Mouse (Mus musculus) kidney, postnatal 0 days (tissue): Measurements from ENCODE around the gene Msx2. TPM values are rescaled to one million over a fixed set of nuclear protein-coding genes. Genes with fewer than 3 reads are reported as not detected.
A peak's percentile ranks its signal among the peaks of the same experiment; 100 is the strongest.

Experiments used
- ATAC-seq: fragments of 200-750 bp; cut with Nextera tagmentation; replicated peaks from 2 replicates; pipeline ENCODE4 v1.8.0; 2017; ENCODE audit warnings: low read depth, moderate number of reproducible peaks, moderate TSS enrichment, moderate library complexity; ENCODE audit not compliant: low FRiP score
- DNase-seq: peaks from one replicate; pipeline ENCODE4 v3.0.0-alpha.2; 2016; ENCODE audit warnings: low spot score
- H3K27ac ChIP-seq: fragments of 300-500 bp; sonication (generic); 2 replicates; pipeline ENCODE4 v1.5.1; 2014; ENCODE audit warnings: mild to moderate bottlenecking
- H3K27me3 ChIP-seq: fragments of 300-500 bp; sonication (generic); 2 replicates; pipeline ENCODE4 v1.6.1; 2014; ENCODE audit warnings: low read length, mixed read lengths; ENCODE audit not compliant: insufficient read depth
- H3K36me3 ChIP-seq: fragments of 300-500 bp; sonication (generic); 2 replicates; pipeline ENCODE4 v1.6.1; 2014; ENCODE audit warnings: low read length, mixed read lengths; ENCODE audit not compliant: insufficient read depth
- H3K4me1 ChIP-seq: fragments of 300-500 bp; sonication (generic); replicated peaks from 2 replicates; pipeline ENCODE4 v1.6.1; 2014; ENCODE audit warnings: antibody characterized with exemption, low read length, mixed read lengths; ENCODE audit not compliant: insufficient read depth
- H3K4me2 ChIP-seq: fragments of 300-500 bp; sonication (generic); 2 replicates; pipeline ENCODE4 v1.6.1; 2014; ENCODE audit warnings: mild to moderate bottlenecking, low read length, moderate library complexity, mixed read lengths
- H3K4me3 ChIP-seq: fragments of 300-500 bp; sonication (generic); replicated peaks from 2 replicates; pipeline ENCODE4 v1.5.1; 2014; ENCODE audit warnings: low read depth, low read length
- H3K9ac ChIP-seq: fragments of 300-500 bp; sonication (generic); 2 replicates; pipeline ENCODE4 v1.6.1; 2014; ENCODE audit warnings: low read depth, low read length
- H3K9me3 ChIP-seq: fragments of 300-500 bp; sonication (generic); replicated peaks from 2 replicates; pipeline ENCODE4 v1.6.1; 2016; ENCODE audit warnings: low read length, inconsistent platforms, mixed read lengths
- CTCF ChIP-seq: IDR thresholded peaks from 2 replicates; pipeline ENCODE4 v1.5.1; 2016; ENCODE audit warnings: antibody characterized with exemption, low read depth, mild to moderate bottlenecking, moderate library complexity
- WGBS: fragments of 180-500 bp; shearing (Covaris S2); extraction: QIAGEN DNeasy Blood & Tissue Kit; methylation state at CpG from one replicate; pipeline ENCODE4 v1.1.7; 2014; 5-methylcytosine and 5-hydroxymethylcytosine counted together
- polyA plus RNA-seq: library from polyadenylated mRNA; unstranded; fragments of >200 nt; fragmentation: Nextera tagmentation; extraction: Ambion mirVana; gene quantifications from 2 replicates; pipeline ENCODE4 v1.2.1, GENCODE M21; 2015

Gene Msx2
- polyA plus RNA-seq, 1 experiment from 2014 or later = 1.4 TPM

DNA sequence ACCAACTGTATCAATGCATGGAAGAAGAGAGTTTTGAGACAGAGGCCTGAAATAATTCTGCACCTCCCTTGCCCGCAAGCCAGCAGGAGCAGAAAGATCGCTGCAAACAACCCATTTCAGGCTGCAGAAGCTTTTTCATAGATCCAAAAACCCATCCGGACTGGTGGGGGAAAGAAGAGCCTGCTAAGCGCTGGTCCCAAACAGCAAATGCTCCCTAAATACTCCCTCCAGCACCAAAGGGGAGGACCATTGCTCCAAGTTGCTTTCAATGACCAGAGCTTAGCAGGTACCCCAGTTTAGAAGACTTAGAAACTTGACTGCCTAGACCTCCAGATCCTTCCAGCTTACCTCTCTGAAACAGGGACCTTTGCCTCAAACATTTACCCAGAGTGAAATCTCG, 1.1 kb upstream of the Msx2 start:
- H3K9ac ChIP-seq = no peak overlapping the region
- ATAC-seq (no peak), DNase-seq (no peak)
- no peak overlapping the region for H3K27ac ChIP-seq
- H3K4me2 ChIP-seq = no peak overlapping the region
- peaks cover 75% of the 10 kb centered on the region for H3K27me3 ChIP-seq
- H3K4me1 ChIP-seq = peaks cover 14% of the 10 kb centered on the region
- no peaks in the 10 kb centered on the region for H3K9me3 ChIP-seq
- H3K36me3 ChIP-seq = no peaks in the 10 kb centered on the region
- WGBS = 19% methylated on average over 5 of the region's 5 CpGs
- no peak overlapping the region for H3K4me3 ChIP-seq
- TF ChIP-seq CTCF = no peak

DNA sequence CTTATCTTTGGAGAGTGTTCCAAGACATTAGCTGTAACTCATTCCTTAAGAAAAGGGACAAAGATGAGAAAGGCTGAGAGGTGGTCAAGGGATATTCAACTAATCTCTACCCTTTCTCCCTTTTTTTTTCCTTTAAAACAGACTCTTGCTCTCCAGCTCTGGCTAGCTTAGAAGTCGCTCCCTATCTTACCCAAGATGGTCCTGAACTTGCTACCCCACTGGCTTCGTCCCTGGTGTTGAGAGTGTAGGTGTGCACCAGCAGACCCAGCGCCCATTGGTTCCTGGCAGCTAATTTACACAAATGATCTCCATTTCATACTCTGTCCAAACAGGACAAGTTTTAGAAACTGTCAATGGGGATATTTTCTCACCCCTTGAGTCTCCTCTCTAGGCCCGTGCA, 417 bp upstream of the Msx2 start:
- Histone ChIP-seq H3K27ac (no peak overlapping the region), H3K4me2 (no peak overlapping the region), H3K9ac (no peak overlapping the region), H3K4me1 (peaks cover 14% of the 10 kb centered on the region), H3K4me3 (no peak overlapping the region), H3K27me3 (peaks cover 76% of the 10 kb centered on the region), H3K9me3 (no peaks in the 10 kb centered on the region), H3K36me3 (no peaks in the 10 kb centered on the region)
- 25% methylated on average over 4 of the region's 4 CpGs for WGBS
- no peak for ATAC-seq
- DNase-seq = no peak
- TF ChIP-seq CTCF = no peak

DNA sequence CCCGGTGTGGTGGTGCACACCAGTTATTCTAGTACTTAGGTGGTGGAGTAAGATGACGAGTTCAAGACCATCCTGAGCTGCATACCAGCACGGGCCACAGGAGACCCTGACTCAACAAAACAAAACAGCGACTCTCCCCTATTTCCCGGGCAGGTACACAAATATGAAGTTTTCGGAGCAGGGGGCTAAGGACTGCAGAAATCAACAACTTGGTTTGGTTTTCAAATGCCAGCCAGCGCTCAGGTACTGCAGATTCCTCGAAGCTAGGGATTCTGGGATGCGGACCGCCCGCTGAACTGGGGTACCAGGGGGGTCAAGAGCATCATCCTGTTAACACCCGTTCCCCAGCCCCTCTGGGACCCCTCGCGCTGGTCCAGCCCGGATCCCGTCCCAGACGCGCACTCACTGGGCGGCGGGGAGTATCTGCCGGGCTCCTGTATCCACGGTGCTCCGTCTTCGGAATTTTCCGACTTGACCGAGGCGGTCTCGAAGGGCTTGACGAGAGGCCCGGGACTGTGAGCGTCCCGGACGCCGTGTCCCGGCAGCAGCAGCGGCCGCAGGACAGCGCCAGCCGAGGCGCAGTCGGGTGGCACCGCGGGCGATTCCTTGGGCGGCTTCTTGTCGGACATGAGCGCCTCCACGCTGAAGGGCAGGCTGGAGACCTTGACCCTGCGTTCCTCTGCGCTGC, 804 bp downstream of the Msx2 start:
- no peak for TF ChIP-seq CTCF
- ATAC-seq (peak; percentile 52; the same call in 1 of the 2 replicates), DNase-seq (no peak)
- Histone ChIP-seq H3K4me3 (peak overlapping the region; percentile 43), H3K4me2 (peak overlapping the region; percentile 67), H3K36me3 (no peaks in the 10 kb centered on the region), H3K27ac (no peak overlapping the region), H3K9me3 (no peaks in the 10 kb centered on the region), H3K9ac (no peak overlapping the region), H3K27me3 (peaks cover 82% of the 10 kb centered on the region), H3K4me1 (peaks cover 14% of the 10 kb centered on the region)
- WGBS = under 1% methylated on average over 50 of the region's 50 CpGs

DNA sequence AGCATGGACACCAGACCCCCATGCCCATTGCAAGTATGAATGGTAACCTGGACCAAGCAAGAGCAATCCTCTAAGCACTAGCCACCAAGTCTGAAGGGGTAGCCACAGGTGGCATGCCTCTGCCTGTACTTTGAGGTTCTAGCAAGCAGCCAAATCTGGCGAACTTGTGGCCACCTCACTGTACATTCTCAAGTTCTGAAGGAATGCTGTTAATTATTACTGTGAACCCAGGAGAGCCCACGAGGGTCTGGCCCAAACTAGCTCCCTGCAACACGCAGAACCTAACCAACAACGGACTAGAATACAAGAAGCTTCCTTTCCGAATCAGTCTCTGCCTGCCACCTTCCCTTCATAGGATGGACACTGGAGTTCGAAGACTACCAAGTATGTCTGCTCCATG, 1.5 kb downstream of the Msx2 start:
- WGBS = 10% methylated on average over 6 of the region's 6 CpGs
- no peaks in the 10 kb centered on the region for H3K9me3 ChIP-seq
- no peak overlapping the region for H3K4me3 ChIP-seq
- peaks cover 14% of the 10 kb centered on the region for H3K4me1 ChIP-seq
- ATAC-seq (no peak), DNase-seq (no peak)
- no peak overlapping the region for H3K9ac ChIP-seq
- TF ChIP-seq CTCF = no peak
- H3K36me3 ChIP-seq = no peaks in the 10 kb centered on the region
- H3K27me3 ChIP-seq = peaks cover 86% of the 10 kb centered on the region
- H3K4me2 ChIP-seq = no peak overlapping the region
- no peak overlapping the region for H3K27ac ChIP-seq

DNA sequence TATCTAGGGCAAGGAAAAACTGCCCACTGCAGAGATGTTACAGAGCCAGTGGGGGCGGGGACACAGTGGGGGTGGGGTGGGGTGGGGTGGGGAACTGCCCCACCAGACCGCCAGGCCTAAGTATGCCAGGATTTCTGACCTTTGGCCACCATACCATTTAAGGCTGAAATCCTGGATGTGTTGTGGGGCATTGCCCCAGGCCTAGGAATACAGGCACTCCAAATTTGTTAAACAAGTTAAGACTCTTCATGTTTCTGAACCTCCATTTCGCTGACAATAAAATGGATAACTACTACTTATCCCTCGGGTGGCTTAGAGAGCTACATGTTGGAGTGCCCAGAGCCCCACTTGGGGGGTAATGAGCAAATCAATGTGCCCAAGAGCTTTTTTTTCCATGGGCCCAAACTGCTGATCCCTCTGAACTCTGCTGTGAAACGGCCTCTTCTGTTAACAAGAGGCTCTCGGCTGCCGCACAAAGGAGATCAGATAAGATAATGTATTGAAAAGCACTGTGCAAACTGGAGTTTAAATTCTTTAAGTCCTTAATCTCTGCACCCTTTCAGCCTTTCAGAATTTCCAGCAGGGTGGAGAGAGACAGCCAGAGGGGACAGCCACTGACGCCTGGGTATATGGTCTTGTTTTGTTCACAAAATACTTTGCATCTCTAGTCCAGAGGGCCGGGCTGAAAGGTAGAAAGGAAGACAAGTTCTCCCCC, 2.3 kb downstream of the Msx2 start:
- Histone ChIP-seq H3K27me3 (peaks cover 87% of the 10 kb centered on the region), H3K4me3 (no peak overlapping the region), H3K4me2 (no peak overlapping the region), H3K27ac (no peak overlapping the region), H3K4me1 (peaks cover 10% of the 10 kb centered on the region), H3K9me3 (no peaks in the 10 kb centered on the region), H3K36me3 (no peaks in the 10 kb centered on the region), H3K9ac (no peak overlapping the region)
- DNase-seq (no peak), ATAC-seq (no peak)
- 23% methylated on average over 9 of the region's 9 CpGs for WGBS
- no peak for TF ChIP-seq CTCF

DNA sequence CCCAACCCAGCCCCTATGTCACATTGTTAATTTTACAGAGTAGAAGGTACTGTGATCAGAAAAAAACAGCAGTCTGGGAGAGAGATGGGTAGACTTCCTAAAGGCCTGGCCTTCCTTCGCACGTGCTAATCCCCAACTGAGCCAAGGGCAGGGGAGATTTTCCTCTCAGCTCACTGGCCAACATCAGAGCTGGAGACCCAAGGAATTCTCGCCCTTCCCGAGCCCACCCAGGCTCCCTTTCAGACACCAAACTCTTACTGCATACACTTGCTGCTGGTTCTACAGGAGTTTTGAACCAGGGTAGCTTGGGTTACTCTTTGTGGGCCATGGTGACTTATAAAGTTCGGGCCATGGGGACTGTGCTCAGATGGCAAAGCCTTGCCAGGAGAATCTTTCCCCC, 3.1 kb downstream of the Msx2 start:
- DNase-seq (no peak), ATAC-seq (no peak)
- Histone ChIP-seq H3K9ac (no peak overlapping the region), H3K4me2 (no peak overlapping the region), H3K36me3 (no peaks in the 10 kb centered on the region), H3K9me3 (no peaks in the 10 kb centered on the region), H3K27me3 (peaks cover 91% of the 10 kb centered on the region), H3K27ac (no peak overlapping the region), H3K4me1 (peaks cover 8% of the 10 kb centered on the region), H3K4me3 (no peak overlapping the region)
- TF ChIP-seq CTCF = no peak
- WGBS = 28% methylated on average over 5 of the region's 5 CpGs
